Mouse (Mus musculus) erythroblast, embryonic 14.5 days (primary cell): ENCODE measurements around the gene Olfr1256. TPM values are rescaled to one million over a fixed set of nuclear protein-coding genes. Genes with fewer than 3 reads are reported as not detected.

Experiments
- H3K27me3 ChIP-seq: 2 replicates; pipeline ENCODE4 v1.6.1; 2012; ENCODE audit warnings: inconsistent platforms; ENCODE audit not compliant: control insufficient read depth
- H3K36me3 ChIP-seq: 2 replicates; pipeline ENCODE4 v1.6.1; 2012; ENCODE audit warnings: mild to moderate bottlenecking, inconsistent platforms; ENCODE audit not compliant: control insufficient read depth
- H3K4me1 ChIP-seq: 2 replicates; pipeline ENCODE4 v1.6.1; 2012; ENCODE audit warnings: inconsistent platforms; ENCODE audit not compliant: control insufficient read depth
- H3K4me3 ChIP-seq: replicated peaks from 2 replicates; pipeline ENCODE3; 2012; ENCODE audit warnings: moderate library complexity, mild to moderate bottlenecking, inconsistent platforms
- H3K9me3 ChIP-seq: 2 replicates; pipeline ENCODE4 v1.6.1; 2012; ENCODE audit warnings: low read length, inconsistent platforms, mixed read lengths; ENCODE audit not compliant: control insufficient read depth
- GATA1 ChIP-seq: IDR thresholded peaks from 2 replicates; pipeline ENCODE4 v1.6.1; 2012; ENCODE audit warnings: low read length, inconsistent platforms, mixed read lengths
- TAL1 ChIP-seq: IDR thresholded peaks from 3 replicates; pipeline ENCODE4 v1.6.1; 2012; ENCODE audit warnings: low read length, inconsistent platforms, mixed read lengths
- polyA plus RNA-seq: library from polyadenylated mRNA; stranded (reverse); fragments of >175 nt; gene quantifications from 2 replicates; pipeline ENCODE4 v1.2.3, GENCODE M21; 2012

Olfr1256 gene
- 0.02 TPM in 1 of 2 replicates, not detected in the other for polyA plus RNA-seq

DNA sequence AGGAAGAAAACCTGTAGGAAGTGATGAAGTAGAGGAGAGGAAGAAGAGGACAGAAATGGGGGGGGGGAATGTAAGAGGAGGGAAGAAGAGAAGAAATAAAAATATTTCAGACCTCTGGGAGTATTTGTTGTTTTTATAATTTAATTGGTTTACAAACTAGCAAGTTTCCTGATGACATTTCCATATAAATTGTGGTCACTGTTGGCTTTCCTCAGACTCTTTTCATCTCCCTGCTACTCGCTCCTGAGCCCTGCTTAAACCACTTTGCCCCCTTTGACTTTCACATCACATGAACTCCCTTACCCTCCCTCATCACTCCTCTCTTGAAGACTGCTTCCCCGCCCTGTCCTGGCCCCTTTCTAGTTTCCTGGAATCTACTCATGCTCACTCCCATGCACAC lies at the start of gene Olfr1256:
Gene Olfr1256 (minus strand): TSS at position 101 of the 400 bp plus-strand sequence.
- TF ChIP-seq TAL1 = no peak
- Histone ChIP-seq H3K9me3 (no peaks in the 10 kb centered on the region; the same call in 1 of the 2 replicates), H3K4me1 (no peaks in the 10 kb centered on the region), H3K36me3 (no peaks in the 10 kb centered on the region), H3K27me3 (no peaks in the 10 kb centered on the region), H3K4me3 (no peak within 1 kb of the TSS)

DNA sequence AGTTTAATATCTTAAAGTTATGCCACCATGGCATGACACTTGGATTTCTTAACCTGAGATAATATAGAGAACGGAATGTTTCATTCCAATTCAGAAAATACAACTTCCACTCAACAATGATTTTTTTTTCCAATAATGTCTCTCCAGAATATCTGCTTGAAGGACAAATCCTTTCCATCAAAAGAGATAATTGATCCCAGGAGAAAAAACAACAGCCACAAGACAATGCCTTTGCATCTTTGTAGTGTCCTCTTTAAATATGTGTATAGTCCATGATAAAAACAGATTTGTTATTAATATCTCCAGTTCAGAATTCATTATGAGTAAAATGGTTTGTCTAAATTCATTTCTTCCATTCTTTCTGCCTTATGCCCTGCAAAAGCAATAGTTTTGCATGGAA lies 36.8 kb upstream of the Olfr1256 start, which contains the start of gene Olfr1257:
Gene Olfr1257 (plus strand): TSS at position 301 of the 400 bp plus-strand sequence.
- TF ChIP-seq GATA1 (no peak), TAL1 (no peak)
- Histone ChIP-seq H3K27me3 (no peaks in the 10 kb centered on the region), H3K9me3 (peaks cover 2% of the 10 kb centered on the region; the same call in 1 of the 2 replicates), H3K4me1 (no peaks in the 10 kb centered on the region), H3K4me3 (no peak within 1 kb of the TSS), H3K36me3 (no peaks in the 10 kb centered on the region)

DNA sequence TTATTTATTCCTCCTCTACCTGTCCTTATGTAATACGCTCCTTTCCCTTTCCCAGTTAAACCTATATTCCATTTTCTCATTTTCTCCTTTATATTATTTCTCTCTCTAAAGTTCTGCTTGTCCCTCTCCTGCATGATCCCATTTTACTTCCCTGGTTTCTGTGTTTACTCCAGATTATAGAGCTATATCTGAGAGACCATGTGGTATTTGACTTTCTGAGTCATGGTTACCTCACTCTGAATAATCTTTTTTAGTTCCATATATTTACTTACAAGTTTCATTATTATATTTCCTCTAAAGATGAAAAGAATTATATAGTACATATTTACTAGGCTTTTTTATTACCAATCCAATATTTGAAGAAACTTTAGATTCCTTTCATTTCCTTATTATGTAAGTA lies 7.9 kb upstream of the Olfr1256 start:
- Histone ChIP-seq H3K36me3 (no peaks in the 10 kb centered on the region), H3K4me1 (no peaks in the 10 kb centered on the region)

DNA sequence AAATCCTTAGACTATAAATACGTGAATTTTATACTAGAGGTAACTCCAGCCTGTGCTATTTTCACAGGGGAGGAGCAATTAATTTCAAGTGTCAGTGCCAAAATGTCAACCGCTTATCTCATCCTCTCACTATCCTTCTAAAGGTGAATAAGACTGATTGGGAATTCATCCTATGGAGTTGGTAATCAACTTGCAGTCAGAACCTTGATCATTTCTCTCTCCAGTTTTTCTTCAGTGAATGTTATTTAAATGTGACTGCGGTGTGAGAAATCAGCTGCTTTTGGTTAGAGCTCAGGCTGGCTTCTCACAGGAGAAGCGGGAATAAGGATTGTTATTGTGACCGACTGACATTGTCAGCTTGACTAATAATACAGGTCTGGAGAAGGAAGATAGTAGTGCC lies 6.8 kb upstream of the Olfr1256 start, which contains the start of gene Olfr48:
Gene Olfr48 (minus strand): TSS at position 101 of the 400 bp plus-strand sequence.
- Histone ChIP-seq H3K36me3 (no peaks in the 10 kb centered on the region), H3K27me3 (no peaks in the 10 kb centered on the region), H3K9me3 (peaks cover 2% of the 10 kb centered on the region; the same call in 1 of the 2 replicates), H3K4me1 (no peaks in the 10 kb centered on the region), H3K4me3 (no peak within 1 kb of the TSS)
- TF ChIP-seq GATA1 (no peak), TAL1 (no peak)

More for the DNA sequence above, 7.9 kb upstream of the Olfr1256 start:
- TF ChIP-seq TAL1 (no peak), GATA1 (no peak)
- peaks cover 2% of the 10 kb centered on the region; the same call in 1 of the 2 replicates for H3K9me3 ChIP-seq
- H3K27me3 ChIP-seq = no peaks in the 10 kb centered on the region
- H3K4me3 ChIP-seq = no peak overlapping the region

- Histone ChIP-seq H3K27me3 (no peaks in the 10 kb centered on the region), H3K4me1 (no peaks in the 10 kb centered on the region), H3K4me3 (no peak overlapping the region), H3K9me3 (no peaks in the 10 kb centered on the region), H3K36me3 (no peaks in the 10 kb centered on the region)
- no peak for TF ChIP-seq TAL1
- no peak for TF ChIP-seq GATA1
These were observed 21.1 kb downstream of the Olfr1256 start for GRCm38 (mm10) chr2:89820216-89820615.

GRCm38 (mm10) chr2:89811751-89812150 lies 29.6 kb downstream of the Olfr1256 start, which contains the start of gene Olfr1255:
Gene Olfr1255 (plus strand): TSS chr2:89812051.
- no peaks in the 10 kb centered on the region for H3K9me3 ChIP-seq
- H3K4me3 ChIP-seq = no peak within 1 kb of the TSS
- H3K27me3 ChIP-seq = no peaks in the 10 kb centered on the region
- TF ChIP-seq TAL1 (no peak), GATA1 (no peak)
- H3K4me1 ChIP-seq = no peaks in the 10 kb centered on the region
- no peaks in the 10 kb centered on the region for H3K36me3 ChIP-seq

- Histone ChIP-seq H3K27me3 (no peaks in the 10 kb centered on the region), H3K4me3 (no peak overlapping the region), H3K4me1 (no peaks in the 10 kb centered on the region), H3K9me3 (no peaks in the 10 kb centered on the region; the same call in 1 of the 2 replicates), H3K36me3 (no peaks in the 10 kb centered on the region)
- TF ChIP-seq GATA1 (no peak), TAL1 (no peak)
These were observed 30.6 kb downstream of the Olfr1256 start for GRCm38 (mm10) chr2:89810751-89811150.

GRCm38 (mm10) chr2:89799583-89799982 lies 41.8 kb downstream of the Olfr1256 start:
- H3K4me1 ChIP-seq = no peaks in the 10 kb centered on the region
- no peaks in the 10 kb centered on the region for H3K27me3 ChIP-seq
- peaks cover 2% of the 10 kb centered on the region; the same call in 1 of the 2 replicates for H3K9me3 ChIP-seq
- no peaks in the 10 kb centered on the region for H3K36me3 ChIP-seq
- TF ChIP-seq TAL1 (no peak), GATA1 (no peak)
- no peak overlapping the region for H3K4me3 ChIP-seq

DNA sequence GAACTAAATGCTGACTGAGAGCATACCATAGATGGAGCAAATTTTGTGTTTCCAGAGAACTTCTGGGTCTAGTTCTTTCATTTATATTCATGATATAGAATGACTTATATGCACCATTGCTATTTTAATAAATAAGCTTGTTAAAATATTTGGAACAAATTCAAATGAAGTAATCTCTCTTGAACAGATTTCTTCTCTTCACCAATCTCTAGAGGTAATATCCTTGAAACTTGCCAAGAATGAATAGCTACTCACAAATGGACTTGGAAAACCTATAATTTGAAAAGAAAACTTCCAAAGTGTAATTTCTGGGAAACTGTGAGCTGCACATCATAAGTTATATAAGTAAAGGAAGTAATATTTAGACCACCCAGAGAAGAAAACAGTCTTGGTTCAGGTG lies 47.8 kb downstream of the Olfr1256 start, which contains the start of gene Olfr1254:
Gene Olfr1254 (minus strand): TSS at position 101 of the 400 bp plus-strand sequence.
- Histone ChIP-seq H3K36me3 (no peaks in the 10 kb centered on the region), H3K27me3 (no peaks in the 10 kb centered on the region), H3K9me3 (peaks cover 2% of the 10 kb centered on the region; the same call in 1 of the 2 replicates), H3K4me3 (no peak within 1 kb of the TSS), H3K4me1 (no peaks in the 10 kb centered on the region)
- TF ChIP-seq GATA1 (no peak), TAL1 (no peak)

Other genes with a start within 250 kb of the Olfr1256 start
- gene Olfr1246, start 248.4 kb downstream of the Olfr1256 start, polyA plus RNA-seq = not detected in 2 replicates
- gene Olfr1247, start 227.4 kb downstream of the Olfr1256 start, polyA plus RNA-seq = 0.01 TPM in 1 of 2 replicates, not detected in the other
- gene Olfr1248, start 223.3 kb downstream of the Olfr1256 start, polyA plus RNA-seq = not detected in 2 replicates
- not detected in 2 replicates for gene Olfr1249, start 206.6 kb downstream of the Olfr1256 start, polyA plus RNA-seq
- not detected in 2 replicates for gene Olfr1250, start 180.1 kb downstream of the Olfr1256 start, polyA plus RNA-seq
- not detected in 2 replicates for gene Olfr1251, start 169.6 kb downstream of the Olfr1256 start, polyA plus RNA-seq
- gene Olfr1252, start 116.5 kb downstream of the Olfr1256 start, polyA plus RNA-seq = not detected in 2 replicates
- not detected in 2 replicates for gene Olfr1253, start 84.5 kb downstream of the Olfr1256 start, polyA plus RNA-seq
- not detected in 2 replicates for gene Olfr1254, start 47.9 kb downstream of the Olfr1256 start, polyA plus RNA-seq
- not detected in 2 replicates for gene Olfr1255, start 29.5 kb downstream of the Olfr1256 start, polyA plus RNA-seq
- not detected in 2 replicates for gene Olfr48, start 6.7 kb upstream of the Olfr1256 start, polyA plus RNA-seq
- not detected in 2 replicates for gene Olfr1257, start 36.9 kb upstream of the Olfr1256 start, polyA plus RNA-seq
- not detected in 2 replicates for gene Olfr1258, start 85.8 kb upstream of the Olfr1256 start, polyA plus RNA-seq
- not detected in 2 replicates for gene Olfr1259, start 107.1 kb upstream of the Olfr1256 start, polyA plus RNA-seq
- 0.01 TPM in 1 of 2 replicates, not detected in the other for gene Olfr1260, start 132.8 kb upstream of the Olfr1256 start, polyA plus RNA-seq
- gene Olfr1261, start 149.7 kb upstream of the Olfr1256 start, polyA plus RNA-seq = not detected in 2 replicates
- not detected in 2 replicates for gene Olfr1262, start 158.6 kb upstream of the Olfr1256 start, polyA plus RNA-seq
- gene Olfr1263, start 170.6 kb upstream of the Olfr1256 start, polyA plus RNA-seq = not detected in 2 replicates
- gene Olfr1264, start 184.0 kb upstream of the Olfr1256 start, polyA plus RNA-seq = 0.01 TPM in 1 of 2 replicates, not detected in the other
- gene Olfr1265, start 193.8 kb upstream of the Olfr1256 start, polyA plus RNA-seq = not detected in 2 replicates
- not detected in 2 replicates for gene Olfr140, start 222.0 kb upstream of the Olfr1256 start, polyA plus RNA-seq